Mouse (Mus musculus) hindbrain, embryonic 12.5 days (tissue): ENCODE results near the gene Pvr. TPM values are rescaled to one million over a fixed set of nuclear protein-coding genes. Genes with fewer than 3 reads are reported as not detected.
A peak's percentile ranks its signal among the peaks of the same experiment; 100 is the strongest.

Experiments
- ATAC-seq: fragments of 200-750 bp; cut with Nextera tagmentation; 2 replicates; pipeline ENCODE4 v1.8.0; 2017; ENCODE audit warnings: moderate TSS enrichment; ENCODE audit not compliant: low FRiP score
- H3K27ac ChIP-seq: fragments of 300-500 bp; sonication (generic); 2 replicates; pipeline ENCODE4 v1.5.1; 2016; ENCODE audit warnings: mild to moderate bottlenecking
- H3K27me3 ChIP-seq: fragments of 300-500 bp; sonication (generic); 2 replicates; pipeline ENCODE4 v1.6.1; 2016; ENCODE audit warnings: mild to moderate bottlenecking
- H3K36me3 ChIP-seq: fragments of 300-500 bp; sonication (generic); 2 replicates; pipeline ENCODE4 v1.6.1; 2016; ENCODE audit warnings: mild to moderate bottlenecking
- H3K4me1 ChIP-seq: fragments of 300-500 bp; sonication (generic); 2 replicates; pipeline ENCODE4 v1.6.1; 2016
- H3K4me2 ChIP-seq: fragments of 300-500 bp; sonication (generic); replicated peaks from 2 replicates; pipeline ENCODE4 v1.6.1; 2016; ENCODE audit warnings: mild to moderate bottlenecking
- H3K4me3 ChIP-seq: fragments of 300-500 bp; sonication (generic); 2 replicates; pipeline ENCODE4 v1.5.1; 2016; ENCODE audit warnings: mild to moderate bottlenecking
- H3K9ac ChIP-seq: fragments of 300-500 bp; sonication (generic); 2 replicates; pipeline ENCODE4 v1.6.1; 2016; ENCODE audit warnings: mild to moderate bottlenecking, moderate library complexity
- H3K9me3 ChIP-seq: fragments of 300-500 bp; sonication (generic); replicated peaks from 2 replicates; pipeline ENCODE4 v1.6.1; 2016; ENCODE audit warnings: mild to moderate bottlenecking
- WGBS: fragments of 180-500 bp; shearing (Covaris S2); methylation state at CpG from one replicate; pipeline ENCODE4 v1.1.7; 2016; 5-methylcytosine and 5-hydroxymethylcytosine counted together
- polyA plus RNA-seq: library from polyadenylated mRNA; unstranded; fragments of >200 nt; fragmentation: Nextera tagmentation; extraction: Ambion mirVana; gene quantifications from 2 replicates; pipeline ENCODE4 v1.2.1, GENCODE M21; 2016

Gene Pvr
- polyA plus RNA-seq, 1 experiment from 2014 or later = 4.6 TPM

DNA sequence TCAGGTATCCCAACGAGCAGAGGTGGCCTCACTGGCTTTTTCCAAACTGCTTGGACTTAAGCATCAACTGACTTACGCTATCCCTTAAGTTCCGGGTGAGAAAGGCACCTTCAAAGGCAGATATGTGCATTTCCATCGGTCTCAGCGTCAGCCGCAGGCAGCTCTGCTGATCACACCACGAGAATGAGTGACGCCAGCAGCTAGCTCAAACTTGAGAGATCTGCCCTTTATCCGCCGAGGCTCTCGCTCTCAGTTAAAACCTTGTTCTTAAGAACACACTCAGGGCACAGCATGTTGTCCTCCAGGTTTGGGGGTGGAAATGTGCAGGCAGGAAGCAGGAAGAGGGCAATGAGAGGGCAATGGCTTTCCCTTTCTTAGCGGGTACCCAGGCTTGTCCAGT lies 28.0 kb upstream of the Pvr start:
- no peaks in the 10 kb centered on the region for H3K36me3 ChIP-seq
- ATAC-seq = no peak
- H3K9me3 ChIP-seq = no peaks in the 10 kb centered on the region
- 74% methylated on average over 12 of the region's 12 CpGs for WGBS
- H3K4me2 ChIP-seq = no peak overlapping the region
- no peak overlapping the region for H3K9ac ChIP-seq
- no peaks in the 10 kb centered on the region for H3K27me3 ChIP-seq
- no peaks in the 10 kb centered on the region for H3K4me1 ChIP-seq
- no peak overlapping the region for H3K4me3 ChIP-seq
- no peak overlapping the region for H3K27ac ChIP-seq

DNA sequence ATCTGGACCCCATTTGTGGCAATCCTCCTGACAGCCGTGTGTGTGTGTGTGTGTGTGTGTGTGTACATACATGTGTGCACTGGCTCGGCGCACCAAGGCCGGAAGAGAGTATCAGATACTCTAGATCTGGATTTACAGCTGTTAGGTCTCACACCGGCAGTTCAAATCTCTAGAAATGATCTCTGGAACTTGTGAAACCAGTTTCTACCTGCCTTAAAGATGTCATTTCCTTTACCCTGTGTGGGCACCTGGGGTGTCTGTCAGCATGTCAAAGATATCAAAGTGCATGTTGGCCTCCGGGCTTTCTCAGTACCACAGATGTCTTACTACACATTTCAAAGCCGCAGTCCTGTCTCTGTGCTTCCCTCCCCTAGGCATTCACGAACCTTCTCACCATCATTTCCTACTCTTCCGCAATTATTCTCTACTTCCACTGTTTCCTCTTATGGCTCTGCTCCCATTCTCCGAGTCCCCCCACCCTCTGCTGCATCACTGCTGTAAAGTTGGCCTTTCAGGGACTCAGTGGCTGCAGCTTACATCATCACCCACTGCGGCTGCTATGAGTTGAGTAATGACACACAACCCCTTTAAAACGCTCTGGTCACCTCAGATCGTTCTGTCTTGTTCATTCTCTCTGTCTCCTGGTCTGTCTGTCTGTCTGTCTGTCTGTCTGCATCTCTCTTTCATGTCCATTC lies 25.0 kb upstream of the Pvr start:
- Histone ChIP-seq H3K4me3 (no peak overlapping the region), H3K36me3 (no peaks in the 10 kb centered on the region), H3K9me3 (no peaks in the 10 kb centered on the region), H3K9ac (no peak overlapping the region), H3K27ac (no peak overlapping the region), H3K27me3 (no peaks in the 10 kb centered on the region), H3K4me2 (no peak overlapping the region), H3K4me1 (no peaks in the 10 kb centered on the region)
- no peak for ATAC-seq
- 87% methylated on average over 13 of the region's 13 CpGs for WGBS

DNA sequence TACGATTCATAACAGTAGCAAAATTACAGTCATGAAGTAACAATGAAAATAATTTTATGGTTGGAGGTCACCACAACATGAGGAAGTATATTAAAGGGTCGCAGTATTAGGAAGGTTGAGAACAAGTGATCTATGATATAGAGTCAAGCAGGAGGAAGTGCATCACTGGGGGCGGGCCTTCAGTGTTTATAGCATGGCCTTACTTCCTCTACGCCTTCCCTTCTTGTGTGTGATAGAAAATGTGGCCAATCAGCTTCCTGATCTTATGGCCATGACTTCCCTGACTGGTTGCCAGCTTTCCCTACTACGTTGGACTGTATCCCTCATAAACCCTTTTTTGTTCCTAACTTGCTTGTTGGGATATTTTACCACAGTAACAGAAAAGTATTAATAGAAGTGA lies 24.2 kb upstream of the Pvr start:
- H3K4me1 ChIP-seq = no peaks in the 10 kb centered on the region
- no peak for ATAC-seq
- no peak overlapping the region for H3K4me3 ChIP-seq
- H3K9ac ChIP-seq = no peak overlapping the region
- WGBS = 89% methylated on average over 5 of the region's 5 CpGs
- no peak overlapping the region for H3K27ac ChIP-seq
- H3K9me3 ChIP-seq = no peaks in the 10 kb centered on the region
- H3K4me2 ChIP-seq = no peak overlapping the region
- no peaks in the 10 kb centered on the region for H3K36me3 ChIP-seq
- H3K27me3 ChIP-seq = no peaks in the 10 kb centered on the region

DNA sequence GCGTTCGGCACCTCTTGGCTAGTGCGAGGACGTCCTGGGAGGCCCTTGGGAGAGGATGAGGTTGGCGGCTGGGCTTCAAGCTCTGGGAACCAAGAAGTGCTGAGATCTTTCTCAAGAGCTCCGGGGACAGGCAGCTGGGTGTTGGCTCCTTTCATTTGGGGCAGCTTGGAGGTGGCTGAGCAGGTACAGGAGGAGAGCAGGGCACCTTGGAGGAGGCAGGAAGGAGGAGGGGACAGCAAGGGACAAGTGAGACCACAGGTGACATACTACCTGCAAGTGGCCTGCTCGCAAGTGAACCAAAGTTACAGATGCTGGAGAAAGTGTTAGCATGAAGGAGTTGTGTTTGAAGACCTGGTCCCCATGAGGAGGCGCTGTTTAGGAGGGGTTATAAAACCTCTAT lies 23.7 kb upstream of the Pvr start:
- Histone ChIP-seq H3K9me3 (no peaks in the 10 kb centered on the region), H3K4me3 (no peak overlapping the region), H3K4me2 (no peak overlapping the region), H3K27ac (no peak overlapping the region), H3K36me3 (no peaks in the 10 kb centered on the region), H3K9ac (no peak overlapping the region), H3K27me3 (no peaks in the 10 kb centered on the region), H3K4me1 (no peaks in the 10 kb centered on the region)
- WGBS = 92% methylated on average over 8 of the region's 8 CpGs
- ATAC-seq = no peak

DNA sequence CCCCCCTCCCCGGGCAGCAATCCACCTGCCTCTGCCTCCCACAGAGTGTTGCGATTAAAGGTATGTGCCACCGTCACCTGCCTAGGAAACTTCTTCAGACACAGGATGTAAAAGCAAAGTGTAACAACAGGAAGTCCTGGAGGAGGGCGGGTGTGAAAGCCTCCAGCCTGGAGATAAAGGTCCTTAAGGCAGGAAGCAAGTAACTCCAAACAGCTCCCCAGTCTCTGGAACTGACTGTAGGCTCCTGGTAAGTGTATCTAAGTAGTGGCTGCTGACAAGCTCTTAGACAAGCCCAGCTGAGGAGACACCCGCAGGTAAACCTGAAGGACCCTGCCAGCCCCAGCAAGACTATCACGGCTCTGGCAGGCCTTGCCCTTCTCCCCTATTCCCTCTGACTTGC lies 19.3 kb upstream of the Pvr start:
- no peak overlapping the region for H3K9ac ChIP-seq
- no peak for ATAC-seq
- no peak overlapping the region for H3K4me2 ChIP-seq
- WGBS = 54% methylated on average over 4 of the region's 6 CpGs
- H3K27ac ChIP-seq = no peak overlapping the region
- H3K4me1 ChIP-seq = no peaks in the 10 kb centered on the region
- H3K9me3 ChIP-seq = no peaks in the 10 kb centered on the region
- no peak overlapping the region for H3K4me3 ChIP-seq
- H3K36me3 ChIP-seq = no peaks in the 10 kb centered on the region
- no peaks in the 10 kb centered on the region for H3K27me3 ChIP-seq

DNA sequence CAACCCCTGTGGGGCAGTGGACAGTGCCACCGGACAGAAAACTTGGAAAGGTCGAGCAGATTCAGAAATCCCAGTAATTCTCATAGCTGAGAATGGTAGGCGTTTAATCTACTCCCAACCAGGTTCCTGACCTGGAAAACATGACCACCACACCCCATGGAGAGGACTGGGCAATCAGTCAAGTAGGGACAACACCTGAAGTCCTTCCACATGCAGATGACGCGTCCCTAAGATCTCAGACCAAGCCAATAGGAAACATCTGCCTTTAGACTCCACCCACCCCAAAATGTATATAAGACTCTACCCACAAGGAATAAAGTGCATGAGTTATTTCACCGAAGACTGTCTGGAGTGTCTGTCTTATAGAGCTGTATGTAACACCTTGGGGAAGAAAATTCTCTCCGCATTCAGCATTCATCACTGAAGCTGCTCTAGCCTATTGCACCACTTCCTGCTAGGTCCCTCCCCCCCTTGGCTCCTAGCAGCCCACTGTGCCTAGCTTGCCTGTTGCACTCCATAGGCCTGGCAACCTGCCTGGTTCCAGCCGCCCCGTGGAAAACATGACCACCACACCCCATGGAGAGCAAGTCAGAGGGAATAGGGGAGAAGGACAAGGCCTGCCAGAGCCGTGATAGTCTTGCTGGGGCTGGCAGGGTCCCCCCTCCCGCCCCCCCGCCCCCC lies 18.7 kb upstream of the Pvr start:
- Histone ChIP-seq H3K27me3 (no peaks in the 10 kb centered on the region), H3K9me3 (no peaks in the 10 kb centered on the region), H3K36me3 (no peaks in the 10 kb centered on the region), H3K4me3 (no peak overlapping the region), H3K4me2 (no peak overlapping the region), H3K9ac (no peak overlapping the region), H3K4me1 (no peaks in the 10 kb centered on the region), H3K27ac (no peak overlapping the region)
- 64% methylated on average over 10 of the region's 12 CpGs for WGBS
- no peak for ATAC-seq

DNA sequence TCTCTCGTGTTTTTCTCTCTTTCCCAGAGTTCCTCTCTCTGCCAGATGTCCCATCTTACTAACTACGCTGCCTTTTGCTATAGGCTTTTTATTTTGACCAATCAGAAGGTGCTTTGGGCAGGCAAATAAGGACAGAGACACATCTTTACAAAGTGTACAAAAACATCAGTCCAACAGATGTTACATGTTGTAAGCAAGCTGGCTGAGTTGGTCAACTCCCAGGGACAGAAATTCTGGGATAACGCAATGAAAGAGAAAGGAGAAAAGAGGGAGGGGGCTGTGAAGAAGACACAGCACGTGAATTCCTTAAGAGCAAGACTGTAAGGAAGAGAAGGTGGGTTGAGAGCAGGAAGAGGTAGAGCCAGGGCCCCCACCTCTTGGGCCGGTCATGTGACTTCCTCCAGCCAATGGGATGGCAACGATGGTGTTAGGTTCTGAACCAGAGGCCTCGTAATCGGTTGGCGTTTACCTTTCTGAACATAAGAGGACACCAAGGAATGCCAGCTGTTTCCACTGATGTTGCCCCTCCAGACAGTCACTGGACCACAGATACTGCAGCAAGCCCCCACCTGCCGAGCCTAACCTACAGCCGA lies 16.4 kb upstream of the Pvr start:
- Histone ChIP-seq H3K9me3 (no peaks in the 10 kb centered on the region), H3K9ac (no peak overlapping the region), H3K27ac (no peak overlapping the region), H3K4me2 (no peak overlapping the region), H3K4me1 (no peaks in the 10 kb centered on the region), H3K27me3 (peaks cover under 1% of the 10 kb centered on the region; the same call in 1 of the 2 replicates), H3K4me3 (no peak overlapping the region), H3K36me3 (no peaks in the 10 kb centered on the region)
- WGBS = 80% methylated on average over 11 of the region's 11 CpGs
- no peak for ATAC-seq

DNA sequence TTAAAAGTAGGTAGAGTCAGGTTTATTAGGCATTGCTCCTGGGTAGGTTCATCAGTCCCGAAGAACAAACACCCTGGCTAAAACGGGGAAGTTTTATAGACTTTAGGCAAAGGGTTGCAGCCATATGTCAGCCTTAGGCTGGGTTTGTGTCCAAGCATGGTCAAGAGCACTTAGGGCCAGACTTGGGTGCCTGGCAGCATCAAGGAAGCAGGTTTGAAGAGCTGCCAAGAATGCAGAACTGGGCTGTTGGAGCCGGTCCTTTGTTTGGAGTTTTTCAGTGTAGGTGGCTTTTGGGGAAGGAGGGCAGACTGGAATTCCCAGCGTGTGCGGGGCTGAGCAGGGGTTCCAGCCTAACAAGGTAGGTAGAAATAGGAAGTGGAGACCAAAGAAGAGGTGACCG lies 15.0 kb upstream of the Pvr start:
- Histone ChIP-seq H3K9me3 (no peaks in the 10 kb centered on the region), H3K36me3 (no peaks in the 10 kb centered on the region), H3K27me3 (peaks cover 3% of the 10 kb centered on the region; the same call in 1 of the 2 replicates), H3K27ac (no peak overlapping the region), H3K4me1 (no peaks in the 10 kb centered on the region), H3K4me2 (no peak overlapping the region), H3K4me3 (no peak overlapping the region), H3K9ac (no peak overlapping the region)
- WGBS = 85% methylated on average over 6 of the region's 6 CpGs
- no peak for ATAC-seq

DNA sequence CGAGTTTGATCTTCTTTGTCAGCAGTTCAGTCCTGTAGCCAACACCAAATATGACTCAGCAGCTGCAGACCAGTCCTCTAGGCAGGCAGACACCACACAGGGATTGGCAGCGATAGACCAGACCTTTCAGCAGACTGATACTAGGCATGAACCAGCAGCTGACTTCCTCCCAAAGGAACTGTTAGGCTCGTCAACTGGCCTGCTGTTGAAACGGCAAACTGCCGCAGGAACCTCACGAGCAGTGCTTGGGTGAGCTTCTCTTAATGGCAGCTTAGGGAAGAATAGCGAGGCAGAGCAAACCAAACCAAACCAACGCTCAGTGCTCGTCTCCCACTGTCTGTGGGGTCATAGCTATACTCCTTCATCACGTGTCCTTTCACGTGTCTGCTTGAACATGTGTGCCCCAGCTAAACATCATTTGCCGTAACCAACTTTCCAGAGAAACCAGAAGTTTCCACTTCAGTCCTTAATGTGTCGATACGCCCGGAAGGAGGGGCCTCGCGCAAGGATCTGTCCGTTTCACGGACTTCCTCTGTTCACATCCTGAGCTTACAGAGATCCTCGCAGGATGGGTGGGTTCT lies 14.3 kb upstream of the Pvr start:
- H3K4me1 ChIP-seq = no peaks in the 10 kb centered on the region
- H3K27me3 ChIP-seq = peaks cover 3% of the 10 kb centered on the region; the same call in 1 of the 2 replicates
- H3K4me3 ChIP-seq = no peak overlapping the region
- H3K9me3 ChIP-seq = no peaks in the 10 kb centered on the region
- no peaks in the 10 kb centered on the region for H3K36me3 ChIP-seq
- no peak for ATAC-seq
- no peak overlapping the region for H3K4me2 ChIP-seq
- no peak overlapping the region for H3K27ac ChIP-seq
- H3K9ac ChIP-seq = no peak overlapping the region
- WGBS = 77% methylated on average over 20 of the region's 20 CpGs

DNA sequence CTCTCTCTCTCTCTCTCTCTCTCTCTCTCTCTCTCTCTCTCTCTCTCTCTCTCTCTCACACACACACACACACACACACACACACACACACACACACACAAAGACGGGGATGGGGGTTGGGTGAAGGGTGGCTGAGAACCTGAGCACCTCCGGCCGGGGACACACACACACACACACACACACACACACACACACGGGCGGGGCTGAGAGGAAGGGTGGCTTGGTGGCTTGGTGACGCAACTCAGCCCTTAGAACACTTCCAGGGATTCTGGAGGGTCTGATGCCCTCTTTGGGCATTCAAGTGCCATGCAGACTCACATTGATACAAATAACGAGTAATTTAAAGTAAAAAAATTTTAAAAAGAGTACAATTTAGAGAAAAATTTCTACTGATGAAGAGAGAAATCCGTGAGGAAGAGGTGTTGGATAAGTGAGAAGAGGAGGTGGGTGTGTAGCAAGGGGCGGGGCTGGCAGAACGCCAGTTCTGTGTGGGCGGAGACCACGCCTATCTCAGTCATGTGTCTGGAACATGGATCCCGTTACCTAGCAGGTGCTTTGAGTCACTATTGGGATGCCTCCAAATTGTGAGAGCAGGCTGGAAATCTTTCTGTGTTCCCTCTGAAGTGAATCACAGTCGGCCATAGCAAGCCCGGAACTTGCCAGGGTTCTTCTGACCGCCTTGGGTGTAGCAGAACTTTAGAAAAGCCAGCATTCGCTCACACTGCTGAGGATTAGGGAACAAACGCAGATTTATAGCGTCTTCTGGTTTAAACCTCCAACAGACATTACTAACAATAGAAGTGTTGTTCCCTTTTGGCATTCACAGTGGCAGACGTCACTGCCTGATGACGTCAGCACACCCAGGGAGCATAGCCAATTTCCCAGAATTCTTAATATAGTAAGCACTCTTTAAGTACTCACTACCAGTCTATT lies 12.2 kb upstream of the Pvr start:
- no peaks in the 10 kb centered on the region for H3K4me1 ChIP-seq
- no peaks in the 10 kb centered on the region for H3K9me3 ChIP-seq
- peaks cover 3% of the 10 kb centered on the region; the same call in 1 of the 2 replicates for H3K27me3 ChIP-seq
- no peak overlapping the region for H3K9ac ChIP-seq
- H3K4me3 ChIP-seq = no peak overlapping the region
- no peak overlapping the region for H3K27ac ChIP-seq
- 27% methylated on average over 21 of the region's 21 CpGs for WGBS
- H3K4me2 ChIP-seq = peak overlapping the region; percentile 38
- H3K36me3 ChIP-seq = no peaks in the 10 kb centered on the region
- peak; percentile 43; the same call in 1 of the 2 replicates for ATAC-seq

DNA sequence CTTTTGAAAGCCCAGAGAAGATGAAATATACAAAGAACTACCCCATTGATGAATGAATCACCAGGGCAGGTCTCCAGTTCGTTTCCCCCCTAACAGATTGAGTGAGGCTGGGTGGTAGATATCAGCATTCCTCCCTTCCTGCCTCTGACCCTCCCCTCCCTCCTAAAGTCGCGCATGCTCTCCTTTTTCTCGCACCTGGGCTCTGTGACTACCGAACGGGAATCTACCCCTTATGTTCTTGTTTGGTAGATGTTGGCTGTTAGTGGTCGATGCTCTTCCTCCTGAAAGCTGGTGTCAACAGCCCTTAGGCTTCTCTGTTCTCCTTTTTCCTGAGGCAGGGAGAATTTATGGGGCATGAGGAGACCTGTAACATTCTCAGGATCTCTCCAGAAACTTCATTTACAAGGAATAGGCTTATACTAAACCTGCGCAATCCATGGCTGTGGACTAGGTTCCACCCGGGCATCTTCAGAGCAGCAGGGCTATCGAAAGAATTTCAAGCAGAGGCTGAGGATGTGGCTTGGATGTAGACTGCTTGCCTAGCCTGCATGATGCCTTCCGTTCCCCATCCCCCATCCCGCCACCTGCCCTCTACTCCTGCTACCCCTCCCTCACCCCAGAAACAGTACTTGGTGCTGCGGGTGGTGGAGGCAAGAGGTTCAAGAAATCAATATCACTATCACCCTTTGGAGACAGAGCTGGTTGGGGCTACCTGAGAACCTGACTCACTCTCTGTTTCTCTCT lies 11.3 kb upstream of the Pvr start:
- Histone ChIP-seq H3K9ac (no peak overlapping the region), H3K27ac (no peak overlapping the region), H3K4me2 (0 out of 2 replicates have a peak overlapping the region, but pooled peaks have one; percentile 38), H3K36me3 (no peaks in the 10 kb centered on the region), H3K4me1 (no peaks in the 10 kb centered on the region), H3K4me3 (no peak overlapping the region), H3K27me3 (peaks cover 3% of the 10 kb centered on the region; the same call in 1 of the 2 replicates), H3K9me3 (no peaks in the 10 kb centered on the region)
- ATAC-seq = no peak
- 24% methylated on average over 13 of the region's 13 CpGs for WGBS
